Mouse (Mus musculus) spleen, postnatal 10 days (tissue): ENCODE data around the gene Eefsec.

Experiments used
- DNase-seq, 2 experiments: peaks; one replicate each; pipeline ENCODE4 v3.0.0; 2021 to 2022; ENCODE audit warnings: low spot score in 2 of 2

Gene Eefsec

GRCm38 (mm10) chr6:88343485-88344450 lies 102.6 kb downstream of the Eefsec start:
- peak in 1 of 2 experiments; percentile 48 for DNase-seq

- DNase-seq, result no peak
Measured at GRCm38 (mm10) chr6:88342965-88343364, 103.4 kb downstream of the Eefsec start.

GRCm38 (mm10) chr6:88341182-88341581 lies 105.2 kb downstream of the Eefsec start:
- peak in 1 of 2 experiments; percentile 41 for DNase-seq

- DNase-seq, result no peak
Measured at GRCm38 (mm10) chr6:88340761-88341160, 105.6 kb downstream of the Eefsec start.

- DNase-seq, result no peak
Measured at GRCm38 (mm10) chr6:88329336-88329735, 117.0 kb downstream of the Eefsec start.

- no peak for DNase-seq
Measured at GRCm38 (mm10) chr6:88321879-88322278, 124.5 kb downstream of the Eefsec start.

- no peak for DNase-seq
Measured at GRCm38 (mm10) chr6:88321253-88321652, 125.1 kb downstream of the Eefsec start.

- DNase-seq, result no peak
Measured at GRCm38 (mm10) chr6:88319735-88320134, 126.6 kb downstream of the Eefsec start.

GRCm38 (mm10) chr6:88315295-88315694 lies 131.0 kb downstream of the Eefsec start:
- DNase-seq, result no peak

GRCm38 (mm10) chr6:88313937-88314336 lies 132.4 kb downstream of the Eefsec start:
- DNase-seq, result no peak

GRCm38 (mm10) chr6:88311593-88311992 lies 134.7 kb downstream of the Eefsec start:
- DNase-seq, result no peak

GRCm38 (mm10) chr6:88306100-88306746 lies 140.1 kb downstream of the Eefsec start:
- DNase-seq, result no peak

GRCm38 (mm10) chr6:88301234-88301633 lies 145.1 kb downstream of the Eefsec start:
- no peak for DNase-seq

GRCm38 (mm10) chr6:88299491-88299890 lies 146.8 kb downstream of the Eefsec start:
- no peak for DNase-seq

- peak in 1 of 2 experiments; percentile 20 for DNase-seq
Measured at GRCm38 (mm10) chr6:88292274-88292909, 153.9 kb downstream of the Eefsec start.

- no peak for DNase-seq
Measured at GRCm38 (mm10) chr6:88290129-88290766, 156.1 kb downstream of the Eefsec start.

GRCm38 (mm10) chr6:88278141-88278540 lies 168.2 kb downstream of the Eefsec start:
- DNase-seq, result no peak

- DNase-seq, result no peak
Measured at GRCm38 (mm10) chr6:88277242-88277641, 169.1 kb downstream of the Eefsec start.

- DNase-seq, result no peak
Measured at GRCm38 (mm10) chr6:88276221-88276620, 170.1 kb downstream of the Eefsec start.

GRCm38 (mm10) chr6:88274623-88275022 lies 171.7 kb downstream of the Eefsec start:
- DNase-seq, result no peak

- DNase-seq, result no peak
Measured at GRCm38 (mm10) chr6:88267970-88268369, 178.4 kb downstream of the Eefsec start.

GRCm38 (mm10) chr6:88267068-88267467 lies 179.3 kb downstream of the Eefsec start:
- no peak for DNase-seq
